Mouse (Mus musculus): ENCODE data around the gene Chsy1.

- TF ChIP-seq CTCF (IDR thresholded peaks at IDR 0.05; ENCODE audit: low read depth) (no peak), EP300 (optimal IDR thresholded peaks at IDR 0.05) (no peak)
Observed at GRCm38 (mm10) chr7:66104531-66104930, 4.8 kb upstream of the Chsy1 start.

Measured in stomach, postnatal 0 days (tissue).